Comparison of ENCODE assay signal across 8 mouse cellular contexts in the genomic region with DNA sequence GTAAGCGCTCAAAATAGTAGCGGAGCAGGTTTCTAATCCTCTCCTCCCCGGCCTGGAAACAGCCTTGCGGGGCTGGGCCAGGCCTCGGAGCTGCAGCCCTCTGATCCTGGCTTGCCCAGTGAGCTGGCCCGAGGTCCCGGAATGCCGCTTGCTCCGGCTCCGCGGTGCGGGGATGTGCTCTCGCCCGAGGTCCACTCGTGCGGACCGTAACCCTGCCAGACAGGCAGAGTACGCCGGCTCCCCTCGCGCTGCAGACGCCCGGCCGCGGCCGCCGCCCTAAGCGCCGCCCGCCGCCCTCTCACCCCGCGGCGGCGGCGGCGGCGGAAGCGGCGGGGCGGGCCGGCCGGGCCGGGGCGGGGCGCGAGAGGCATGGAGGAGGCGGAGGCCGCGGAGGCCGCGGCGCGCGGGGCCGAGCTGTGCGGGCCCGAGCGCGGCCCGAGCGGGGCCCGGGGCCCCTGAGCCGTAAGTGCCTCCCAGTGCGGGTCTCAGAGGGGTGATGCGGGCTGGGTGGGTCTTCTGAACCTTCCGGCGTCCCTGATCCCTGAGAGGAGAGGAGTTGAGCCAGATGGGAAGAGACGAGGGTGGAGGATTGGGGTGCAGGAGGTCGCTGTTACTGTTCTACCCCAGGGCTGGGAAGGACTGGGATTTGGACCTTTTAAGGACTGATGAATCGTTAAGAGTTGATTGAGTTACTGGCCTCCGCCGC. TPM values are rescaled to one million over a fixed set of nuclear protein-coding genes. Genes with fewer than 3 reads are reported as not detected.
DNase-seq lines count a peak whose midpoint lies in the region; ATAC-seq and TF ChIP-seq lines count a peak whose summit lies in the region.

No protein-coding gene starts in this region.

- H3K4me3 ChIP-seq in hindbrain, embryonic 16.5 days (ENCODE audit: low read length): peak overlapping the region; percentile 83
- H3K4me3 ChIP-seq in limb, embryonic 15.5 days: peak overlapping the region; percentile 65
- peak overlapping the region; percentile 61 for H3K4me3 ChIP-seq in midbrain, embryonic 14.5 days (replicated peaks; ENCODE audit: low read depth, low read length)
- peak overlapping the region; percentile 77 for H3K4me3 ChIP-seq in spleen, adult 2 months (ENCODE audit: extremely low read depth, insufficient read depth, insufficient read length)

- peak overlapping the region; percentile 90 for H3K27ac ChIP-seq in hindbrain, embryonic 16.5 days (ENCODE audit: low read depth, low read length)
- H3K27ac ChIP-seq in limb, embryonic 15.5 days: peak overlapping the region; percentile 93
- H3K27ac ChIP-seq in midbrain, embryonic 14.5 days (replicated peaks; ENCODE audit: low read depth, low read length): peak overlapping the region; percentile 87
- H3K27ac ChIP-seq in spleen, adult 2 months (ENCODE audit: insufficient read depth, low read length): peak overlapping the region; percentile 76

- no peak for TF ChIP-seq CTCF in spleen, adult 2 months (IDR thresholded peaks at IDR 0.05; ENCODE audit: extremely low read depth, insufficient read depth, insufficient read length, insufficient replicate concordance)

- peak; percentile 92 for ATAC-seq in hindbrain, embryonic 16.5 days
- ATAC-seq in limb, embryonic 15.5 days (ENCODE audit: insufficient number of reproducible peaks, low FRiP score, low TSS enrichment, low read depth): peak; percentile 84
- ATAC-seq in midbrain, embryonic 14.5 days (ENCODE audit: low FRiP score, low TSS enrichment): peak; percentile 92

- H3K27me3 ChIP-seq in hindbrain, embryonic 16.5 days (replicated peaks; ENCODE audit: control insufficient read depth, insufficient read depth, low read length): no peaks in the 10 kb centered on the region
- H3K27me3 ChIP-seq in limb, embryonic 15.5 days: no peaks in the 10 kb centered on the region
- H3K27me3 ChIP-seq in midbrain, embryonic 14.5 days (ENCODE audit: control insufficient read depth, insufficient read depth, low read length): no peaks in the 10 kb centered on the region
- no peaks in the 10 kb centered on the region for H3K27me3 ChIP-seq in spleen, adult 2 months (ENCODE audit: control insufficient read depth, insufficient read depth, low read length)

- TF ChIP-seq POLR2A in spleen, adult 2 months (IDR thresholded peaks at IDR 0.05; ENCODE audit: low read depth, low read length): peak; percentile 58

- H3K4me1 ChIP-seq in hindbrain, embryonic 16.5 days (ENCODE audit: control insufficient read depth, insufficient read depth, low read depth, low read length): peaks cover 11% of the 10 kb centered on the region
- peaks cover 21% of the 10 kb centered on the region for H3K4me1 ChIP-seq in limb, embryonic 15.5 days
- peaks cover 5% of the 10 kb centered on the region for H3K4me1 ChIP-seq in midbrain, embryonic 14.5 days (ENCODE audit: control insufficient read depth, insufficient read depth, low read length)
- peaks cover 7% of the 10 kb centered on the region; the same call in 1 of the 2 replicates for H3K4me1 ChIP-seq in spleen, adult 2 months (ENCODE audit: control insufficient read depth, insufficient read depth, insufficient read length)

- 0% methylated on average over 42 of the region's 73 CpGs for WGBS in hindbrain, embryonic 16.5 days
- WGBS in limb, embryonic 15.5 days: under 1% methylated on average over 65 of the region's 73 CpGs
- WGBS in midbrain, embryonic 14.5 days: under 1% methylated on average over 53 of the region's 73 CpGs
- whole genome bisulfite sequencing in spleen, adult 2 months: 1% methylated on average over 63 of the region's 73 CpGs

- DNase-seq in left cerebral cortex, postnatal 36 days (ENCODE audit: low spot score in 2 of 2): peak; percentile 56 to 73
- DNase-seq in left cerebral cortex, adult 8-10 months (ENCODE audit: low spot score in 2 of 2): no peak
- peak; percentile 81 to 89 for DNase-seq in cerebellum, postnatal 25 days
- peak; percentile 80 for DNase-seq in gastrocnemius, postnatal 10 days
- DNase-seq in midbrain, embryonic 14.5 days: peak; percentile 87
- peak in 1 of 2 experiments; percentile 63 for DNase-seq in spleen, adult 2 months (ENCODE audit: low read depth in 1 of 2, low spot score in 2 of 2)

- H3K4me2 ChIP-seq in hindbrain, embryonic 16.5 days (ENCODE audit: low read length): peak overlapping the region; percentile 82
- H3K4me2 ChIP-seq in limb, embryonic 15.5 days: peak overlapping the region; percentile 67
- peak overlapping the region; percentile 58 for H3K4me2 ChIP-seq in midbrain, embryonic 14.5 days (ENCODE audit: low read length)

- peaks cover 20% of the 10 kb centered on the region; the same call in 1 of the 2 replicates for H3K36me3 ChIP-seq in hindbrain, embryonic 16.5 days (ENCODE audit: control insufficient read depth, insufficient read depth, low read length)
- peaks cover 37% of the 10 kb centered on the region for H3K36me3 ChIP-seq in limb, embryonic 15.5 days
- peaks cover 35% of the 10 kb centered on the region for H3K36me3 ChIP-seq in midbrain, embryonic 14.5 days (ENCODE audit: control insufficient read depth, insufficient read depth, low read length)
- peaks cover 15% of the 10 kb centered on the region for H3K36me3 ChIP-seq in spleen, adult 2 months (ENCODE audit: control insufficient read depth, insufficient read depth, low read length)

- H3K9me3 ChIP-seq in hindbrain, embryonic 16.5 days (ENCODE audit: control insufficient read depth, low read length): no peaks in the 10 kb centered on the region
- H3K9me3 ChIP-seq in limb, embryonic 15.5 days: no peaks in the 10 kb centered on the region
- no peaks in the 10 kb centered on the region for H3K9me3 ChIP-seq in midbrain, embryonic 14.5 days (ENCODE audit: control insufficient read depth, low read length)

- intact Hi-C loops in left cerebral cortex, postnatal 36 days (cut with DNase I): no loop called here

- H3K9ac ChIP-seq in hindbrain, embryonic 16.5 days (ENCODE audit: low read depth, low read length): peak overlapping the region; percentile 95
- H3K9ac ChIP-seq in limb, embryonic 15.5 days: peak overlapping the region; percentile 92
- H3K9ac ChIP-seq in midbrain, embryonic 14.5 days (replicated peaks; ENCODE audit: low read length): peak overlapping the region; percentile 94

RNA-seq across cellular contexts. Expression of gene Lurap1, which starts 0.8 kb away (rescaled TPM):
- 10 to 100 TPM; 27.2 to 35.8 TPM for total RNA-seq in left cerebral cortex, postnatal 36 days (2021)
- total RNA-seq in left cerebral cortex, adult 8-10 months (2022): 10 to 100 TPM; 32.3 to 37.9 (median 33.4) TPM
- total RNA-seq in gastrocnemius, postnatal 10 days (2021): 10 to 100 TPM in 1 of 2 experiments, 1 to 10 TPM in 1; 9.6 to 14.5 TPM
- polyA plus RNA-seq in hindbrain, embryonic 16.5 days (2015; fragmentation: Nextera tagmentation; extraction: Ambion mirVana): 3.3 and 3.7 TPM in 2 replicates
- 2.5 and 2.8 TPM in 2 replicates for polyA plus RNA-seq in limb, embryonic 15.5 days (2015; fragmentation: Nextera tagmentation; extraction: Ambion mirVana)
- 1.3 and 1.8 TPM in 2 replicates for polyA plus RNA-seq in midbrain, embryonic 14.5 days (2014; fragmentation: Nextera tagmentation; extraction: Ambion mirVana)
- 0.81 and 1.8 TPM in 2 replicates for polyA plus RNA-seq in spleen, adult 2 months (2012; rRNA removed)

RNA-seq across cellular contexts. Expression of gene Tspan1, which starts 17.1 kb away (rescaled TPM):
- total RNA-seq in left cerebral cortex, postnatal 36 days (2021): under 1 TPM in 1 of 2 experiments, not detected in 1; 0.59 TPM
- total RNA-seq in left cerebral cortex, adult 8-10 months (2022): under 1 TPM in 1 of 4 experiments, not detected in 3; 0.23 TPM
- total RNA-seq in gastrocnemius, postnatal 10 days (2021): not detected
- 0.11 and 0.63 TPM in 2 replicates for polyA plus RNA-seq in hindbrain, embryonic 16.5 days (2015; fragmentation: Nextera tagmentation; extraction: Ambion mirVana)
- 0.12 TPM in 1 of 2 replicates, not detected in the other for polyA plus RNA-seq in limb, embryonic 15.5 days (2015; fragmentation: Nextera tagmentation; extraction: Ambion mirVana)
- 0.11 and 0.18 TPM in 2 replicates for polyA plus RNA-seq in midbrain, embryonic 14.5 days (2014; fragmentation: Nextera tagmentation; extraction: Ambion mirVana)
- polyA plus RNA-seq in spleen, adult 2 months (2012; rRNA removed): 0.04 TPM in 1 of 2 replicates, not detected in the other

RNA-seq across cellular contexts. Expression of gene 1700042G07Rik, which starts 22.9 kb away (rescaled TPM):
- not detected for total RNA-seq in left cerebral cortex, postnatal 36 days (2021)
- total RNA-seq in left cerebral cortex, adult 8-10 months (2022): not detected
- not detected for total RNA-seq in gastrocnemius, postnatal 10 days (2021)
- polyA plus RNA-seq in hindbrain, embryonic 16.5 days (2015; fragmentation: Nextera tagmentation; extraction: Ambion mirVana): not detected in 2 replicates
- polyA plus RNA-seq in limb, embryonic 15.5 days (2015; fragmentation: Nextera tagmentation; extraction: Ambion mirVana): not detected in 2 replicates
- not detected in 2 replicates for polyA plus RNA-seq in midbrain, embryonic 14.5 days (2014; fragmentation: Nextera tagmentation; extraction: Ambion mirVana)
- not detected in 2 replicates for polyA plus RNA-seq in spleen, adult 2 months (2012; rRNA removed)

RNA-seq across cellular contexts. Expression of gene Gm49337, which starts 22.9 kb away (rescaled TPM):
- total RNA-seq in left cerebral cortex, postnatal 36 days (2021): 1 to 10 TPM in 1 of 2 experiments, not detected in 1; 1.7 TPM
- total RNA-seq in left cerebral cortex, adult 8-10 months (2022): under 1 TPM in 1 of 4 experiments, not detected in 3; 0.53 TPM
- not detected for total RNA-seq in gastrocnemius, postnatal 10 days (2021)
- not detected in 2 replicates for polyA plus RNA-seq in hindbrain, embryonic 16.5 days (2015; fragmentation: Nextera tagmentation; extraction: Ambion mirVana)
- polyA plus RNA-seq in limb, embryonic 15.5 days (2015; fragmentation: Nextera tagmentation; extraction: Ambion mirVana): not detected in 2 replicates
- polyA plus RNA-seq in midbrain, embryonic 14.5 days (2014; fragmentation: Nextera tagmentation; extraction: Ambion mirVana): not detected in 2 replicates
- polyA plus RNA-seq in spleen, adult 2 months (2012; rRNA removed): not detected in 2 replicates

RNA-seq across cellular contexts. Expression of gene Pomgnt1, which starts 26.7 kb away (rescaled TPM):
- total RNA-seq in left cerebral cortex, postnatal 36 days (2021): 10 to 100 TPM; 80.5 to 84.2 TPM
- total RNA-seq in left cerebral cortex, adult 8-10 months (2022): 10 to 100 TPM; 78.4 to 93.2 (median 82.4) TPM
- 10 to 100 TPM; 53.7 to 55.1 TPM for total RNA-seq in gastrocnemius, postnatal 10 days (2021)
- 68.2 and 72.1 TPM in 2 replicates for polyA plus RNA-seq in hindbrain, embryonic 16.5 days (2015; fragmentation: Nextera tagmentation; extraction: Ambion mirVana)
- polyA plus RNA-seq in limb, embryonic 15.5 days (2015; fragmentation: Nextera tagmentation; extraction: Ambion mirVana): 56.6 and 59.7 TPM in 2 replicates
- polyA plus RNA-seq in midbrain, embryonic 14.5 days (2014; fragmentation: Nextera tagmentation; extraction: Ambion mirVana): 55.0 and 66.4 TPM in 2 replicates
- polyA plus RNA-seq in spleen, adult 2 months (2012; rRNA removed): 16.4 and 18.0 TPM in 2 replicates

Comparison
In these comparisons a context has a peak if more than half of its experiments do, and no peak if none do; other contexts are left out.
1. DNase-seq: peak in left cerebral cortex, postnatal 36 days (2 of 2), cerebellum, postnatal 25 days (2 of 2), gastrocnemius, postnatal 10 days (single experiment) and midbrain, embryonic 14.5 days (single experiment); none in left cerebral cortex, adult 8-10 months (0 of 2).
2. Peak in every context shown above with its lines, with median percentiles within 50 percentile points of each other: ATAC-seq, H3K27ac ChIP-seq, H3K4me2 ChIP-seq, H3K4me3 ChIP-seq and H3K9ac ChIP-seq.